Mouse (Mus musculus) MEL (cell line): Measurements from ENCODE around the gene Slc9b2. TPM values are rescaled to one million over a fixed set of nuclear protein-coding genes. Genes with fewer than 3 reads are reported as not detected.

Experiments used
- DNase-seq: peaks from one replicate; pipeline ENCODE4 v3.0.0; 2011; ENCODE audit warnings: low read depth, low spot score
- H3K27ac ChIP-seq: 2 replicates; pipeline ENCODE4 v1.5.1; 2012; ENCODE audit warnings: low read depth, mild to moderate bottlenecking, control low read depth, low read length, moderate library complexity; ENCODE audit not compliant: control insufficient read depth
- H3K27me3 ChIP-seq, 2 experiments: fragments of 150-350 bp in 1 of 2; sonication (generic) in 1 of 2; 2 replicates each; pipeline ENCODE4 v1.6.1; 2012; ENCODE audit warnings: low read length in 2 of 2, mild to moderate bottlenecking in 2 of 2, improper control_type of control experiment in 1 of 2, moderate library complexity in 1 of 2; ENCODE audit not compliant: insufficient read depth in 2 of 2, control insufficient read depth in 1 of 2
- H3K36me3 ChIP-seq, 2 experiments: 2 replicates each; pipeline ENCODE4 v1.6.1; 2012 to 2014; ENCODE audit warnings: low read length in 2 of 2, improper control_type of control experiment in 1 of 2, inconsistent platforms in 1 of 2, mild to moderate bottlenecking in 1 of 2; ENCODE audit not compliant: insufficient read depth in 2 of 2, control insufficient read depth in 1 of 2
- H3K4me1 ChIP-seq, 2 experiments: fragments of 150-350 bp in 1 of 2; sonication (generic) in 1 of 2; 2 replicates each; pipeline ENCODE4 v1.6.1; 2012; ENCODE audit warnings: low read length in 2 of 2, improper control_type of control experiment in 1 of 2, mild to moderate bottlenecking in 1 of 2; ENCODE audit not compliant: insufficient read depth in 2 of 2, control insufficient read depth in 1 of 2
- H3K4me3 ChIP-seq, 2 experiments: fragments of 150-350 bp in 1 of 2; sonication (generic) in 1 of 2; 2 replicates each; pipeline ENCODE4 v1.5.1; 2012; ENCODE audit warnings: low read depth in 2 of 2, low read length in 2 of 2, mild to moderate bottlenecking in 2 of 2, moderate library complexity in 2 of 2, control low read depth in 1 of 2, improper control_type of control experiment in 1 of 2; ENCODE audit not compliant: control insufficient read depth in 1 of 2, insufficient read depth in 1 of 2
- H3K79me2 ChIP-seq: 2 replicates; pipeline ENCODE4 v1.6.1; 2012; ENCODE audit warnings: mild to moderate bottlenecking, low read length, moderate library complexity; ENCODE audit not compliant: control insufficient read depth, poor library complexity, insufficient read depth
- H3K9ac ChIP-seq: 2 replicates; pipeline ENCODE4 v1.6.1; 2012; ENCODE audit warnings: low read depth, mild to moderate bottlenecking, control low read depth, low read length, moderate library complexity; ENCODE audit not compliant: control insufficient read depth, poor library complexity, severe bottlenecking
- H3K9me3 ChIP-seq: fragments of 150-350 bp; sonication (generic); replicated peaks from 2 replicates; pipeline ENCODE4 v1.6.1; 2012; ENCODE audit warnings: mild to moderate bottlenecking, low read length, improper control_type of control experiment, moderate library complexity; ENCODE audit not compliant: insufficient read depth
- CHD1 ChIP-seq: IDR thresholded peaks from 2 replicates; pipeline ENCODE4 v1.6.1; 2012; ENCODE audit warnings: low read depth, mild to moderate bottlenecking, inconsistent platforms, low read length, improper control_type of control experiment
- CTCF ChIP-seq, 3 experiments: IDR thresholded peaks in 2 of 3; conservative IDR thresholded peaks in 1 of 3; 2 replicates each; pipeline ENCODE4 v1.5.1; 2011 to 2012; ENCODE audit warnings: low read length in 3 of 3, low read depth in 2 of 3, mild to moderate bottlenecking in 2 of 3, improper control_type of control experiment in 1 of 3, inconsistent platforms in 1 of 3, mixed read lengths in 1 of 3, moderate library complexity in 1 of 3; ENCODE audit not compliant: control insufficient read depth in 1 of 3, insufficient read depth in 1 of 3, poor library complexity in 1 of 3, severe bottlenecking in 1 of 3
- ELF1 ChIP-seq: IDR thresholded peaks from 2 replicates; pipeline ENCODE4 v1.6.1; 2014; ENCODE audit warnings: low read depth, mild to moderate bottlenecking, inconsistent platforms, low read length, improper control_type of control experiment, moderate library complexity
- GABPA ChIP-seq: IDR thresholded peaks from 2 replicates; pipeline ENCODE4 v1.6.1; 2012; ENCODE audit warnings: low read depth, mild to moderate bottlenecking, inconsistent platforms, low read length, improper control_type of control experiment, moderate library complexity
- GATA1 ChIP-seq: IDR thresholded peaks from 2 replicates; pipeline ENCODE4 v1.6.1; 2011; ENCODE audit warnings: low read depth, low read length, improper control_type of control experiment
- KAT2A ChIP-seq: conservative IDR thresholded peaks from 2 replicates; pipeline ENCODE4 v1.6.1; 2012; ENCODE audit warnings: low read depth, low read length, improper control_type of control experiment, inconsistent platforms
- MAFK ChIP-seq: IDR thresholded peaks from 2 replicates; pipeline ENCODE4 v1.6.1; 2011; ENCODE audit warnings: low read depth, mild to moderate bottlenecking, low read length, improper control_type of control experiment, borderline replicate concordance
- MEF2A ChIP-seq: IDR thresholded peaks from 2 replicates; pipeline ENCODE4 v1.6.1; 2014; ENCODE audit warnings: low read depth, mild to moderate bottlenecking, inconsistent platforms, low read length, improper control_type of control experiment; ENCODE audit not compliant: poor library complexity, insufficient replicate concordance, severe bottlenecking; ENCODE audit errors: extremely low read depth
- MYC ChIP-seq: IDR thresholded peaks from 2 replicates; pipeline ENCODE4 v1.6.1; 2011; ENCODE audit warnings: low read depth, mild to moderate bottlenecking, low read length, improper control_type of control experiment, moderate library complexity
- NELFE ChIP-seq: IDR thresholded peaks from 2 replicates; pipeline ENCODE4 v1.6.1; 2011; ENCODE audit warnings: low read depth, low read length, improper control_type of control experiment
- NRF1 ChIP-seq: IDR thresholded peaks from 2 replicates; pipeline ENCODE4 v1.6.1; 2014; ENCODE audit warnings: low read depth, mild to moderate bottlenecking, inconsistent platforms, low read length, improper control_type of control experiment, moderate library complexity; ENCODE audit not compliant: poor library complexity, insufficient read depth, severe bottlenecking
- RCOR1 ChIP-seq: IDR thresholded peaks from 2 replicates; pipeline ENCODE4 v1.6.1; 2012; ENCODE audit warnings: low read depth, mild to moderate bottlenecking, inconsistent platforms, low read length, improper control_type of control experiment
- SIN3A ChIP-seq: IDR thresholded peaks from 2 replicates; pipeline ENCODE4 v1.6.1; 2012; ENCODE audit warnings: low read length, improper control_type of control experiment, inconsistent platforms
- SMC3 ChIP-seq: IDR thresholded peaks from 2 replicates; pipeline ENCODE4 v1.6.1; 2011; ENCODE audit warnings: low read depth, low read length, improper control_type of control experiment
- TCF12 ChIP-seq: IDR thresholded peaks from 2 replicates; pipeline ENCODE4 v1.6.1; 2014; ENCODE audit warnings: low read depth, mild to moderate bottlenecking, inconsistent platforms, low read length, improper control_type of control experiment, moderate library complexity
- UBTF ChIP-seq: IDR thresholded peaks from 2 replicates; pipeline ENCODE4 v1.6.1; 2012; ENCODE audit warnings: low read depth, mild to moderate bottlenecking, inconsistent platforms, low read length, improper control_type of control experiment, moderate library complexity, borderline replicate concordance; ENCODE audit not compliant: insufficient read depth
- USF1 ChIP-seq: IDR thresholded peaks from 2 replicates; pipeline ENCODE4 v1.6.1; 2014; ENCODE audit warnings: low read depth, mild to moderate bottlenecking, inconsistent platforms, low read length, improper control_type of control experiment, moderate library complexity
- USF2 ChIP-seq, 2 experiments: IDR thresholded peaks; 2 replicates each; pipeline ENCODE4 v1.6.1; 2011 to 2012; ENCODE audit warnings: improper control_type of control experiment in 2 of 2, low read length in 2 of 2, borderline replicate concordance in 1 of 2, inconsistent platforms in 1 of 2, low read depth in 1 of 2, mild to moderate bottlenecking in 1 of 2; ENCODE audit not compliant: insufficient read depth in 1 of 2
- ZC3H11A ChIP-seq: IDR thresholded peaks from 2 replicates; pipeline ENCODE4 v1.6.1; 2012; ENCODE audit warnings: low read depth, mild to moderate bottlenecking, inconsistent platforms, low read length, improper control_type of control experiment
- ZKSCAN1 ChIP-seq: IDR thresholded peaks from 2 replicates; pipeline ENCODE4 v1.6.1; 2012; ENCODE audit warnings: low read depth, mild to moderate bottlenecking, inconsistent platforms, low read length, improper control_type of control experiment, moderate library complexity
- ZMIZ1 ChIP-seq: IDR thresholded peaks from 2 replicates; pipeline ENCODE4 v1.6.1; 2012; ENCODE audit warnings: low read depth, mild to moderate bottlenecking, inconsistent platforms, low read length, improper control_type of control experiment, moderate library complexity
- polyA plus RNA-seq, 2 experiments: library from polyadenylated mRNA; stranded (reverse) in 1 of 2; unstranded in 1 of 2; fragments of >175 nt in 1 of 2; fragments of >200 nt in 1 of 2; gene quantifications; 2 replicates each; pipeline versions ENCODE4 v1.2.1 to v1.2.4; 2012; ENCODE audit warnings: low replicate concordance in 2 of 2, low read depth in 1 of 2; ENCODE audit not compliant: insufficient read length in 2 of 2, insufficient read depth in 1 of 2, missing spikeins in 1 of 2
- total RNA-seq: library from RNA; depleted of rRNA; stranded (reverse); fragments of 300-350 nt; gene quantifications from 2 replicates; pipeline ENCODE4 v1.2.3, GENCODE M21; 2012

Slc9b2 gene
- total and polyA plus RNA-seq, 3 experiments = 1.0 to 1.3 TPM; not detected in 1

- TF ChIP-seq MAFK = no peak
- no peak for TF ChIP-seq SIN3A
- no peak for TF ChIP-seq TCF12
- no peak for TF ChIP-seq MYC
- no peak for TF ChIP-seq NELFE
- TF ChIP-seq UBTF = no peak
- no peak for TF ChIP-seq USF2 (IDR thresholded peaks at IDR 0.05; ENCODE audit: borderline replicate concordance in 1 of 2, insufficient read depth in 1 of 2, low read depth in 1 of 2, low read length in 2 of 2)
- TF ChIP-seq GATA1 = no peak
- no peak for TF ChIP-seq RCOR1
- no peak for TF ChIP-seq KAT2A
- TF ChIP-seq ELF1 = no peak
- no peak for TF ChIP-seq MEF2A
- no peak for TF ChIP-seq ZKSCAN1
- no peak for TF ChIP-seq GABPA
- TF ChIP-seq SMC3 = no peak
- no peak for TF ChIP-seq USF1
- TF ChIP-seq ZC3H11A = no peak
- no peak for TF ChIP-seq ZMIZ1
- TF ChIP-seq CTCF (IDR thresholded peaks at IDR 0.05 in 2 of 3, conservative IDR thresholded peaks at IDR 0.05 in 1 of 3; ENCODE audit: control insufficient read depth in 1 of 3, insufficient read depth in 1 of 3, low read depth in 2 of 3, low read length in 3 of 3, poor library complexity in 1 of 3, severe bottlenecking in 1 of 3) = no peak
- no peak overlapping the region for H3K4me3 ChIP-seq
- no peaks in the 10 kb centered on the region for H3K9me3 ChIP-seq
- H3K4me1 ChIP-seq = no peaks in the 10 kb centered on the region
- no peaks in the 10 kb centered on the region for H3K36me3 ChIP-seq
- H3K27ac ChIP-seq = no peak overlapping the region
- no peak for DNase-seq
- H3K27me3 ChIP-seq = peaks cover 1 to 4% of the 10 kb centered on the region in 2 experiments; a peak in 3 of 4 replicates
- no peak overlapping the region for H3K9ac ChIP-seq
- H3K79me2 ChIP-seq = no peaks in the 10 kb centered on the region
Measured at GRCm38 (mm10) chr3:135357394-135357793, 49.9 kb downstream of the Slc9b2 start.

DNA sequence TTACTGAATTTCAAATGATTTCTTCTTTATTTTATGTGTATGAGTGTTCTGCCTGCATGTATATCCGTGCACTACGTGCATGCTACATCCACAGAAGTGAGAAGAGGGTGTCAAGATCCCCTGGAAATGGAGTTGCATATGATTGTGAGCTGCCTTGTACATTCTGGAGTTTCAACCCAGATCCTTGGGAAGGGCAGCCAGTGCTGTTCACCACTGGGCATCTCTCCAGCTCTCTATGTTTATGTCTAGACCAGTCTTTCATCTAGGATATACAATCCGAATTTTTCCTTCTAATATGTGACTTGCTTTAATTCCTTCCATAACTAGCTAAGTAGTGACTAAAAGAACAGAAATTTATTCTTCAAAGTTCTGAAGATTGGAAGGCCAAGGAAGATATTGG, 68.3 kb downstream of the Slc9b2 start:
- DNase-seq = no peak
- Histone ChIP-seq H3K4me3 (no peak overlapping the region), H3K9me3 (no peaks in the 10 kb centered on the region), H3K79me2 (no peaks in the 10 kb centered on the region), H3K27me3 (peaks cover 10 to 12% of the 10 kb centered on the region in 2 experiments), H3K36me3 (no peaks in the 10 kb centered on the region), H3K27ac (no peak overlapping the region), H3K9ac (no peak overlapping the region), H3K4me1 (no peaks in the 10 kb centered on the region)
- TF ChIP-seq ZKSCAN1 (no peak), CHD1 (no peak), ZC3H11A (no peak), NRF1 (no peak), MYC (no peak)
